Mouse (Mus musculus) fat pad, adult 2 months (tissue): ENCODE results near the gene Rbm18.
"Not testable (repeated sequence)": the region's sequence is repeated elsewhere in the genome, so short reads cannot be mapped to it uniquely, and the experiment has no call there.

Source experiments
- DNase-seq: peaks from one replicate; pipeline ENCODE4 v3.0.0-alpha.2; 2011; ENCODE audit warnings: low read depth, low spot score; ENCODE audit errors: extremely low read depth

The Rbm18 gene

GRCm38 (mm10) chr2:36136300-36136941 lies at the start of gene Rbm18, which contains the start of gene Mrrf:
Rbm18 (minus strand) TSS chr2:36136773.
Mrrf (plus strand) TSS chr2:36136389.
- DNase-seq = peak; percentile 45

DNA sequence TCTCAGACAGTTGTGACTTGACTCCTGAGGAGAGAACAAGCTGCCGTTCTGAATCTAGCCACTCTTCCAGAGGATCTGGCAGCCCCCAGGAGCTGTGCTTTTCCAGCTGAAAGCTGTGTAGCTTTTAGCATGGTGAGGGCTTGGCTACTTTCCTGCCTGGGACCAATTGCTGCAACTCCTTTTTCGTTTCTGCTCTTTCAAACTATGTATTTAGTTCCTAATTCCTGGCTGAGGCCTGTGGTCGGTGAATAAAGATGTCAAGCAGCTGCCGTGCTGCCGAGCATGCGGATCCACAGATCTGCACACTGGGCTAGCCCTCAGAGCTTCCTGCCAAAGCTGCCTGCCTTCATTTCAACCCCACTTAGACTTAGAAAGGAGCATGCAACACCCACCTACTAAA lies 48.3 kb upstream of the Rbm18 start:
- DNase-seq = no peak

GRCm38 (mm10) chr2:36184192-36184591 lies 47.6 kb upstream of the Rbm18 start:
- no peak for DNase-seq

DNA sequence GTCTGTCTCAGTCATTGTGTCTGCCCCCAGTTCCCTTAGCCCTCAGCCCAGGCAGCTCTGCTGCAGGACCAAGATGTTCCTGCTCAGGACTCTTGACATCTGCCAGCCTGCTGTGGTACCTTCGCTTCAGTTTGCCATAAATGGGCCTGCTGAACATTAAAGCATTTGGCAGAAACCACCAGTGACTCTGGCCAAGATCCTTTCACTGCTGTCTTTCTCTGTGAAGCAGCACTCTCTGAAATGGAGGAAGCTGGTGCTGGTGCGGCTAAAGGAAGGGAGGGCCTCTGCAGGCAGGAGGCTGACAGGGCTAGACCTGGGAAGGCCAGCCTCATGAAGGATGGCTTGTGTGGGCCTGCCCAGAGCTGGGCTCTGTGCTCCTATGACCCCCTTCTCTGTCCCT lies 46.7 kb upstream of the Rbm18 start:
- DNase-seq = no peak

- not testable (repeated sequence) for DNase-seq
Measured at GRCm38 (mm10) chr2:36181587-36182368, 45.2 kb upstream of the Rbm18 start.

DNA sequence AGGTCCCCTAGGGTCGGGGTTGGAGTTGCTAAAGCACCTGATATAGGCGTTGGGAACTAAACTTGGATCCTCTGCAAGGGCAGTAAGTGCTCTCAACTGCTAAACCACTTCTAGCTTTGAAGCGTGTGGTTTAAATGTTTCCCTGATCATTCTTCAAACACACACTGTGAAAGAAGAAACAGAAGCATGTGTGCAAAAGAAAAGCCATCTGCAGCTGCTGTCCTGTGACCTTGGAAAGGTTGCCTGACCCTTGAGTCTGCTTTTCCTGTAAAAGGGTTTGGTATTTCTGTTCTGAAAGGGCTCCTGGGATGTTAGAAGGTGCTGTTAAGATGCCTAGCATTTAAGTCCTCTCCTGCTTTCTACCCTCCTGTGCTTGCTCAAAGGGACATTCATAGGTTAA lies 42.9 kb upstream of the Rbm18 start:
- no peak for DNase-seq

GRCm38 (mm10) chr2:36172574-36172973 lies 36.0 kb upstream of the Rbm18 start:
- DNase-seq = no peak

- no peak for DNase-seq
Measured at GRCm38 (mm10) chr2:36172136-36172535, 35.6 kb upstream of the Rbm18 start.

DNA sequence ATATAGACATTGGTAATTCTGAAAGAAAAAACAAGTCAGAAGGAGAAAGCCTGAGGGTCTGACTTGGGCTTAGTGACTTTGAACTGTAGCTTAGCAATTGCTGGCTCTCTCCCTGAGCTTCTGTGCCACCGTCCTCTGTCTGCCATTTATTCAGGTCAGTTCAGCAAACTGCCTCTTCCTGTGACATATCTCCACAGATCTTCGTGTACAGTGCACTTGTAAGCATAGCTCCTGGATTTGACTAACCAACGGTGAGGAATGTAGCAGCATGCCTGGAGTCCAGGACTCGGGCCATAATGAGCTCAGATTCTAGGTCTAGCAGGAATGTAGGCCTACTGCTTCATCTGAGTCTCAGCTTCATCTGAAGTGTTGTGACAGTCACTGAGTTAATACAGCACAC lies 32.6 kb upstream of the Rbm18 start:
- peak; percentile 3 for DNase-seq

DNA sequence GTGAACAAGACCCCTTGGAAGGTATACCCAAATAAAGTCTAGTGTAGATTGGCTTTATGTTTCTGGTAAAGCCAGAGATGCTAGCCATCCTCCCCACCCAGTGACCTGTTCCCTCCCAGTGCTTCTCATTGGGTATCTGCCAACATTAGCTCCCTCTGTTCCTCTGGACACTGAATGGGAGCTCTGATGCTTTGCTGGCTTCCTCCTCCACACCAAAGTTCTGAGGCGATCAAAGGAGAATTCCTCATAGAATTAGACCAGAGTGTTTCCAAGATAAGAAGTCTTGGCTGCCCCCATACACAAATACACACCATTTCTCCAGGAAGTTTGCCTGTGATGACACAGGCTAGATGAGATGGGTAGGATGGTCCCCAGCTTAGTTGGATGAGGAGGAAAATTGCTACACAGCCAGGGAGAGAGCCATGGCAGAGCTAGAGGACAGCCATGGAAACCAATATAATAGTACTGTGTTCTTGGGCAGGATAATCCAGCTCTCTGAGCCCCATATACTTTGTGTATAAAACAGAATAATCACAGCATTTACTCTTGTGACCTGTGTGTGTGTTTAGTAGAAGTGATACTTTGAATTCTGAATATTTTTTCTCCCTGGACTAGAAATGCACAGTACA lies 31.5 kb upstream of the Rbm18 start:
- DNase-seq = no peak

DNA sequence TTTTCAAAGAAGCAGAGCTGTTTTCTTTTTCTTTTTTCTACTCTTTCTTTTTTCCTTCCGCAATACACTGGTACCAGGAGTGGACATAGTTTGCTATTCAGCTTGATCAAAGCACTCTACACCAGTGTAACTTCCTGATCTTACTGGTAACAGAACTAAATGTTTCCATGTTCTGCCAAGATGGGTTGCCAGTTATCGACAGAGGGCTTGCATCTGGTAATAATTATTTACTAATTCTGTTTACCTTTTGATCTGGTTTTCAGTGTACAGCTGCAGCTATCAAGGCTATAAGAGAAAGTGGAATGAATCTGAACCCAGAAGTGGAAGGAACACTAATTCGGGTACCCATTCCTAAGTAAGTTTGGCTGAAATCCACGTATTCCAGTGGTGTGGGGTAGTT lies 22.8 kb upstream of the Rbm18 start:
- no peak for DNase-seq

DNA sequence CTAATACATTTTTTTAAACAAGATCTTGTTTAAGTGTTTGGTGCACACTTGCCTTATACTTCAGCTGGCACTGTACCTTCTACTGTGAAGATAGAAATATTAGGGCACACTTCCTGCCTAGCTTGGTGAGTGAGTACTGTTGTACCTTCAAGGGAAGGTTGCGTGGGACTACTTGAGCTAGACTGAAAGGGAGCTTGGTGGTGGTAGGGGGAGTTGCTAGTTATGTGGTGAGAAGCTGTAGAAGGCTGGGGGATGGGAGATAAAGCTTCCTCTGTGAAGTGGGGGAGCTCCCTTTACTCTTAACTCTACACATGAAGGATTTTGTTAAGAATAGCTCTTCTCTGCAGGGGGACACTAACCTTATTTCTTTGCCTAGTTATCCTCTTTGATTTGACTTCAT lies 20.9 kb upstream of the Rbm18 start:
- no peak for DNase-seq

DNA sequence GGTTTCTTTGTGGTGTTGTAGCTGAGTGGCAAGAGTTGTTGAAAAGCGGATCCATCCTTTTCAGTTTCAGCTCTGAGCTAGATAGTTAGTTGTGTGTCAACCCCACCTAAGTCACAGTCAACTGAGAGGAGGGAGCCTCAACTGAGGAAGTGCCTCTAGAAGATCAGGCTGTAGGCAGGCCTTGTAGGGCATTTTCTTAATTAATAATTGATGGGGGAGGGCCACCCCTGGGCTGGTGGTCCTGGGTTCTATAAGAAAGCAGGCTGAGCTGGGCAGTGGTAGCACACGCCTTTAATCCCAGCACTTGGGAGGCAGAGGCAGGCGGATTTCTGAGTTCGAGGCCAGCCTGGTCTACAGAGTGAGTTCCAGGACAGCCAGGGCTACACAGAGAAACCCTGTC lies 15.8 kb upstream of the Rbm18 start:
- DNase-seq = not testable (repeated sequence)

DNA sequence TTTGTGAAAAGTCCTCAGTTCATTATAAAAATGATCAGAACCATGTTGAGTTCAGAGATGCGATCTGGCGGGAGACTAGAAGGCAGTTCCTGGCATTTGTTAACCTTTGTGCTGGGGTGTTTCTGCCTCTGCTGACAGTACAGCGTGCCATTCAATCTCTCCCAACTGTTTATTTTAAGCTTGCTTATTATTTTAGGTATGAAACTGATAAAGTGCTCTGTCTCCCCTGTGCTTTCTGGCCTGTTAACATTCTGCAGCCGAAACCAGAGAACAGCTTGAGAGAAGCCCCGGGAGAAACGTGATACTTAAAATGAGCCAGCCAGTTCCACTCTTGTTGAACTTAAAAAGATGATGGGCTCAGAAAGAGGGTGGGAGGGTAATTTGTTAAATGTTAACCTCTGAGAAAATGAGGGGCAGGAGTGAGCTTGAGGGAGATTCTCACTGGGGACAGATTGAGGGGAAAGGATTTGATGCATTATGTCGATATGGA lies 12.3 kb upstream of the Rbm18 start:
- no peak for DNase-seq

- DNase-seq = no peak
Measured at GRCm38 (mm10) chr2:36139096-36139495, 2.5 kb upstream of the Rbm18 start.

DNA sequence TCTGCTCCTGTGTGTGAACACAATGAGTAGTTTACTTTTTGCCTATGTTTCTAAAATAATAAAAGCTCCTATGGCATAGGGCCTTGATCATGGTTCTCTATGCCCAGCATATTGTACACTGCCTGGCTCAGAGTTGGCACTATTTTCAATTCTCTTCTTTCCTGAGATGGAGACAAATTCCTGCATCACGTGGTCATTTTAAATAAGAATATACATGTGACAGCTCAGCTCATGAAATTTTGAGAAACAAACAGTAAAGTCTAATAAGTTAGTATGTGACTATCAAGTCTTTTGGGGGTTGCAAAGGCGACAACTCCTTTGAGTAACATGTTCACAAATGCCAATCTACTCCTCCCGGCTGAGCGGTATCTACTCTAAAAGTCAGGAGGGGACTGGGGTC lies 686 bp downstream of the Rbm18 start:
- DNase-seq = no peak

DNA sequence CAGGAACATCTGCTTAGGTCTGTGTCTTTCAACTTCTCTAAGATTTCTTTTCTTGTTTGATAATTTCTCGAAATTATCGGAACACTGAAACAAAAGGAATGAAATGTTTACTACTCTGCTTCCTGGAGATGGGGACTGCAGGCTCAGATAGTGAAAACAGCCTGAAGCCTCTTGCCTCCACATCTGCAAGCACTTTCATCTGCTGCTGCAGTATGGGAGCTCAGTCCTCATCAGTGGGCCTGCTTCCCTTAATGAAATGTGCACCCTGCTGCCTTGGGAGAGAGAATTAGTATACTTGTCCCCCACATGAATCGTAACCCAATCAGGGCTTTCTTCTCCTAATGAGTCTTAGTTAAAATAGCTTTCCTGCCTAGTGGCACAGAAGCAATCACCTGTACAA lies 7.5 kb downstream of the Rbm18 start:
- no peak for DNase-seq

GRCm38 (mm10) chr2:36127973-36128372 lies 8.6 kb downstream of the Rbm18 start:
- DNase-seq = no peak

GRCm38 (mm10) chr2:36126795-36127429 lies 9.7 kb downstream of the Rbm18 start:
- DNase-seq = no peak

DNA sequence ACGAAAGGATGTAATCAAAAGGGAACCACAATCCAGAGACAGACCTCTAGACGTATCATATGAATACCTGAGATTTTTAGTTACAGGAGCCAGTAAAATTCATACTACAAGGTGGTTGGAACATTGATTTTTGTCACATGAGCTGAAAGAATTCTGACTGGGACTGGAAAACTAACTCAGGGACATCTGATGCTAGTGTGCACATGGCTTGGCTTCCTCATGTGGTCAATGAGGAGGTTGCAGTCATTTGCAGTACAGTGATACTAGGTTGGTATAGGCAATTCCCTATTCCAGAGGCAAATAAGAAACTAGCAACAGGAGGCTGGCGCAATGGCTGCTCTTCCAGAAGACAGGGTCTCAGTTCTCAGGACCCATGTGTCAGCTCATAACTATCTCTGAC lies 23.9 kb downstream of the Rbm18 start:
- DNase-seq = no peak

GRCm38 (mm10) chr2:36108615-36109014 lies 28.0 kb downstream of the Rbm18 start:
- no peak for DNase-seq
